Mouse (Mus musculus) layer of hippocampus, adult 2 months (tissue): ENCODE data around the gene Larp4. TPM values are rescaled to one million over a fixed set of nuclear protein-coding genes. Genes with fewer than 3 reads are reported as not detected.

Experiments used
- DNase-seq, 2 experiments: peaks; one replicate each; pipeline ENCODE4 v3.0.0; 2022; ENCODE audit warnings: low spot score in 2 of 2
- H3K27ac ChIP-seq: fragments of 200-600 bp; 2 replicates; pipeline ENCODE4 v1.8.1; 2022
- H3K4me3 ChIP-seq: fragments of 200-600 bp; 2 replicates; pipeline ENCODE4 v1.8.1; 2022; ENCODE audit warnings: mild to moderate bottlenecking
- CTCF ChIP-seq: fragments of 200-600 bp; conservative IDR thresholded peaks from 2 replicates; pipeline ENCODE4 v1.8.1; 2022; ENCODE audit warnings: antibody characterized with exemption, mild to moderate bottlenecking, moderate library complexity
- total RNA-seq, 2 experiments: library from RNA; stranded (reverse); gene quantifications; 2 replicates each; pipeline ENCODE4 v1.2.3; 2021

Gene Larp4
- total RNA-seq, 2 experiments from 2014 or later = 42.5 to 50.1 TPM

DNA sequence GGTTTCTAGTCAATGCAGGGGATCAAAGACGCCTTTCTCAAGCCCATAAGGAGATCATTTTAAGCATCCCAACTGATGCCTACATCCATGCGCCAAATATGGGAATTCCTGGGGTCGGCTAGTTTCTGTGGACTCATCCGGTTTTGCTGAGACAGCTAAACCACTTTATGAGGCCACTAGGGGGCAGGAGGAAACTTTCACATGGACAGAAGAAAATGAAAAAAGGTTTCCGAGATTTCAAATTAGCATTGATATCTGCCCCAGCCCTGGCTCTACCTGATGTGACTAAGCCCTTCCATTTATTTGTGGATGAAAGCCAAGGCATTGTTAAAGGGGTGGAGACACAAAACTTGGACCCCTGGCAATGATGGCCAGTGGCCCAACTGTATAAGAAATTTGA, 53.1 kb downstream of the Larp4 start:
- peak; percentile 89 for TF ChIP-seq CTCF
- H3K27ac ChIP-seq = no peak overlapping the region
- peak; percentile 28 to 51 for DNase-seq
- H3K4me3 ChIP-seq = no peak overlapping the region

DNA sequence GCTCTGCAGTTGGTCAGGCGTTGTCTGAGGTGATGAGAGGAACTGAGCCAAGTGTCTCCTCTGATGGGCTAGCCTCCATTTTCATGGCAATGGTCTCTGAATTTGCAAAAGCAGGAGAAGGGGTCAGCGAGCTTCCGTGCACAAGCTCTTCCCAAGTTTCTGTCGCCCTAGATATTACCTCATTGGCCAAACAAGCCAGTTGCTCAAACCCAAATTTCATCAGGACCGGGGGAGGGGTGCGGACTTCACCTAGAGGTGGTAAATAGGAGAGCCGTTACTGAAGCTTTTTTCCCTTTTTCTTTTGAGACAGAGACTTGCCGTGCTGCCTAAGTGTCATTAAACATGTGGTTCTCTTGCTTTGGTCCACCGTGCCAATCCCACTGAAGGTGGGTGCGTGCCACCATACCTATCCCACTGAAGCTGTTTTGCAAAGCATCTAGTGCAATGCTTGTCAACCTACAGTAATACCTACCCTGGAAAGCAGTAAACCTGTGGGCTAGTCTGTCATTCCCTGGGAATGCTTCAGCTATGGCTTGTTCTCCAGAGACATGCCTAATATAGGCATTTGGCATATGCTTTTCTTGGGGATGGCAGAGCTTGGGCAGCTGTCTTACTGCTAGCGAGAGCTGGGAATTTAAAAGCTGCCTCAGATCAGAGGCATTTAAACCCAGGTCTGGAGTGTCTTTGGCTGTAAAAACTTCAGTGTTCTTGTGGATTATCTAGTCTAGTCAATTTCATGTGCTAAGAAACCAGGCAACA, 55.4 kb downstream of the Larp4 start:
- H3K27ac ChIP-seq = no peak overlapping the region
- TF ChIP-seq CTCF = no peak
- no peak overlapping the region for H3K4me3 ChIP-seq
- DNase-seq = no peak

DNA sequence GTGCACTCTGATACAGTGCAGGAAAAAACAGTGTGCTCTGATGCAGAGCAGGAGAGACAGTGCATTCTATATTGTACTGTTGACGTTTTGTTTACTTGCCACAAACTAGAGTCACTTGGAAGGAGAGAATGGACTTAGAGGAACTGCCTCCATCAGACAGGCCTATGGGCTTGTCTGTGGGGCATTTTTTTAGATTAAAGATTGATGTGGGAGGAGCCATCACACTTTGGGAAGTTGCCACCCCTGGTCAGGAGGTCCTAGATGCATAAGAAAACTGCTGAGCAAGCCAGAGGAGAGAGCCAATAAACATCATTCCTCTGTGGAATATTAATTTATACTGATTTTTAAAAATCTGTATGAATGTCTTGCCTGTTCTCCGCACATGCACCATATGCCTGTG, 58.3 kb downstream of the Larp4 start:
- no peak overlapping the region for H3K4me3 ChIP-seq
- H3K27ac ChIP-seq = no peak overlapping the region
- DNase-seq = no peak
- no peak for TF ChIP-seq CTCF

DNA sequence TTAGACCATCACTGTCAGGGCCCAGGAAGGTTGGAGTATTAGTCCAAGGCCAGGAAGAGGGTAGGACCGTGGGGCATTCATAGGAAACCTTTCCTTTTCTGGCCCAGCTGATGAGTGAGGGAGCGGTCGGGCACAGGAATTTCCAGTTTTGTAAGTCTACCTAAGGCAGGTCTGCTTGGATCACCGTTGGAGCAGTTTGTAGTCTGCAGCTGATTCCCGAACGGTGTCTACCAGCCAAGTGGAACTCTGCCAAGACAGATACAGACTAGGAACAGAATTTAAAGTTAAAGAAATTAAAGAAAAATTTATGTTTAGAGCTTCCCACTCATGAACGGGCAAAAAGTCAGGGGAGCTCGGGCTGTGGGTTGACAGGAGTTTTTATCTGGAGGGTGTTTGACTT, 59.6 kb downstream of the Larp4 start:
- no peak overlapping the region for H3K27ac ChIP-seq
- DNase-seq = no peak
- TF ChIP-seq CTCF = no peak
- no peak overlapping the region for H3K4me3 ChIP-seq

DNA sequence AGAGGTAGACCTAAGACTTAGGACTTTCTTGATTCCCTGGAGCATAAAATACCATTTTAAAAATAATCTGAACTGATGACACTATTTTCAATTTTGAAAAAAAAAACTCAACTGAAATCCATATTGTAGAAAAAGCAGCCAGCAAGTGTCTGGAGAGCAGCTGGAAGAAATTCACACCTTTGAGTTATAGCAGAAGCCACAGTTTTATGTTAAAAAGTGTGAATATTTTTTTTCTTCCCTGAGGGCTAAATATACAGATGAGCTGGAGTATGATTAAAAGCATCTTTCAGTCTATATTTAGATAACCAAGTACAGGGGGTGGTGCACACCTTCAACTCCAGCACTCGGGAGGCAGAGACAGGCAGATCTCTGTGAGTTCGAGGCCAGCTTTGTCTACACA, 60.0 kb downstream of the Larp4 start:
- no peak for DNase-seq
- H3K4me3 ChIP-seq = no peak overlapping the region
- no peak for TF ChIP-seq CTCF
- H3K27ac ChIP-seq = no peak overlapping the region

DNA sequence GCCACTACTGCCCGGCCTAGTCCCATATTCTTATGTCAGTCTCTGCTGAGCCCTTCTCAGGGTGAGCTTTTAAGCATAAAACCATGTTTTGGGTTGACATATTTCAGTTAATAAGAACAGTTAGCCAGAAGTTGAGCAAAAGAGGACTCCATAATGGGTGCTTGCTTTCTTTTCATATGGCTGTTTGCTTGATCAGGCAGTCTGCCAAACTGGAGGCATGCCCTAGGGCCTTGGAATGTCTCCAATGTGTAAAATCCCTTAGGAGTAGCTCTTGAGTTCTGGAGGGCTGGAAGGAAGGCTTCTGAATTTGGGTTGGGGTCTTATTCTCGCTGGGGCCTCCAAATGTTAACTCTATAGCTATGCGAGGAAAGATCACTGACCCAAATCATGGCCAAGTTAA, 62.7 kb downstream of the Larp4 start:
- TF ChIP-seq CTCF = no peak
- Histone ChIP-seq H3K27ac (no peak overlapping the region), H3K4me3 (no peak overlapping the region)
- no peak for DNase-seq

DNA sequence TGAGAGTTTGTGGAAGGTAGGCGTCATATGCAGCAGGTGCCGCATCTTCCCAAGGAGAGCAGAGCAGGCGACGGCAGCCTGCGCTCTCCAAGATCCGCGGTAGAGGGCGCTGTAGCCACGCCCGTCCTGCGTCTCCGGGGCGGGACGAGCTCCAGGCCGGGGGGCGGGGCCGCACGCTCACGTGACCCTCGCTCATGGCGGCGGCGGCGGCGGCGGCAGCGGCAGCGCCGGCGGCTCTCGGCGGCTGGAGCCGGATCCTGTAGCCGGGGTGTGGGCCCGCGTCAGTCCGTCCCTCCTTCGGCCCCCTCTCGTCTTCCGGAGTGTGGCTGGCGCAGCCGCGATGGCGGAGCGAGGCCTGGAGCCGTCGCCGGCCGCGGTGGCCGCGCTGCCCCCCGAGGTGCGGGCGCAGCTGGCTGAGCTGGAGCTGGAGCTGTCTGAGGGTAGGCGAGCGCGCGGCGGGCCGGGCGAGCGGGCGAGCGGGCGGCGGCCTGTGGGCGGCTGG, 68.7 kb downstream of the Larp4 start, which contains the start of gene Dip2b:
Gene Dip2b (plus strand): TSS at position 195 of the 502 bp plus-strand sequence.
- peak; percentile 90 to 98 for DNase-seq
- H3K4me3 ChIP-seq = peak within 1 kb of the TSS; percentile 95
- peak within 1 kb of the TSS; percentile 98 for H3K27ac ChIP-seq
- TF ChIP-seq CTCF = peak; percentile 97

DNA sequence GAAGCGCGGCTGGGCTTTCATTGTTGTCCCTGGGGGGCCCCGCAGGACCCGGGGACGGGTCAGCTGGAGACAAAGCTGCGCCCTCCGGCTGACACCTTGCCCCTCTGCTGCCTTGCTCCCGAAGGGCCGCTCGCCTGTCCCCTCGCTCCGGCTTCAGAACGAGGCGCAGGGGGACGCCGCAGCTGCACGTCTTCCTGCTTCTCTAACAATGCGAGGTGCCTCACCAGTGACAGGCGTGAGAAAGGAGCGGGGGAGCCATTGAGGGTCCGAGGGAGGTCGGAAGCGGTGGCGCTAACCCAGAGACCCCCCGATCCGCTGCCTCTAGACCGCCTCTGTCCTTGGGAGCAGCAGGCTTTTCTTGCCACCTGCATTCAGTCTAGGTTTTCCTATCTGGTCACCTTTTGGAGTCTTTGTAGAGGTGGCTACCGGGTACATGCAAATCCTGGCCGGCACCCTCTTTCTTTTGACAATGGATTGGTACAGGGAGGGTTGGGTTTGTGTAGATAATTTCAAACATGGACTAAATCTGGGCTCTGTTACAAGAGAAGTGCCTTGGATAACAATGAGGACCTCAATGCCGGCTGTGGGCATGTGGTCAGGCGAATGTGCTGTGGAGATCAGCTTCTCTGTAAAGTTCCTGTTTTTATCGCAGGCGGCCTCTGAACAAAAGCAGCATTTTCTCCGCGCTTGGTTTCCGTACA, 69.3 kb downstream of the Larp4 start:
- peak overlapping the region; percentile 95 for H3K4me3 ChIP-seq
- peak in 1 of 2 experiments; percentile 42 for DNase-seq
- peak overlapping the region; percentile 98 for H3K27ac ChIP-seq
- TF ChIP-seq CTCF = no peak

DNA sequence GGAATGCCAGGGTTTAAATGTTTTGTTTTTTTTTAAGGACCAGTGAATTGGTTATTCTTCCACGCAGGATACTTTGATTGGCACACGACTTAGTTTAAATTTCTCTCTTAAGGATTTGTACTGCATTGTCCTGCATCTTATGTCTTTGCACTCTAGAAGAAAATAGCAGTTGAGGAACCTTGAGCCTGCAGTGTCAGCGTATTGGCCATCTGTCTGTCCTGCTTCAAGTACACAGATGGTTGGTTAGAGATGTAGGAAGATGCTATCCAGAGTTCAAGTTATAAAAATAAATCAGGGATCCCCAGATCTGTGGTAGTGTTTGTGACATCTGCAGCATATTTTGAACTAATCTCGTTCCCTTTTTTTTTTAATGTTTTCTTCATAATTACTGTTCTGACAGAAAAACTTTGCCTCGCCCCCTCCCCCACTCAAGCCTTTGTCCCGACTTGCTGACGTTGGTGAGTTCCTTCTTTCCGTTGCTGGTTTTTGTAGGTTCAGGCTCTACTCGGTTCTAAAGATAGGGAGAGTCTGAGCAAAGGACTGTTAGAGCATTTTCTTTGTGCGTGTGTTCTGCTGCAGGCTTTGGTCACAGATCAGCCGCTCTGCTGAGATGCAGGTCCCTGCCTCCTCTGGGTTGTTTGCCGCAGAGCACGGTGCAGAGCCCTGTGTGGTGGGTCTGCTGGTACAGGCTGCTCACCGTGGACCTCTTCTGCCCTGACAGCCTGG, 70.8 kb downstream of the Larp4 start:
- TF ChIP-seq CTCF = no peak
- Histone ChIP-seq H3K4me3 (peak overlapping the region; percentile 95), H3K27ac (peak overlapping the region; percentile 98)
- no peak for DNase-seq

DNA sequence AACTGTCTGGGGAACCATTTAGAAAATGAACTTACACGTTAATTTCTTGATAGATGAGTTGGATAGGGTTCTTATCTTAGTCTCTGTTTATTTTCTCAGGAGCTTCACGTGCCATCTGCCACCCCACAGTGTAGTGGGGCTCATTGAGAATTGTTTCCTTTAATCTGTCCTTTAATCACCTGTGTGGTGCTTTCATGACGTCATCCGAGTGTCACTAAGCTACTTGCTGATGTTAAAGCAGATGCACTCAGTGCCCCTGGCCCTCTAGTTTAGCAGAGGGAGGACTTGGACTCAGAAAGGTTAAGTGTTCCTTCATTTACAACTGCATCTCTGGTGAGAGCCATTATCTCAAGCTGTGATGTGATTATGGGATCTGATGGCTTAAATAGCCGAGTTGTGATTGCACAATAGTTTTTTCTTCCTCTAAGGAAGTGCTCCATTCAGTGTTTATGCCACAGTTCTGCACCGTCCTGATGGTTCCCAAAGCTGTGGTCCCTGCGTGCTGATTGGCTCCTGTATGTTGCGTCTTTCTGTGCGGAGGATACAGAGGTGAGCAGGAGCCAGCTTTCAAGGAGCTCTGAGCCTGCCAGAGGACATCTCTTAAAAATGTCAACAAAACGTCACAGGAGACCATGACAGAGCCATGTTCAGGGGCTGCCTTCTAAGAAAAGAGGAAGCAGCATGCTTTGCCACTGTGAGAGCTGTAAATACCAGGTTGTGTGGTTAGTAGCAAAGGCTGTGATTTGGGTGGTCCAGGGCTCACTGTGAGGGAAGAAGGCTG, 71.6 kb downstream of the Larp4 start:
- H3K4me3 ChIP-seq = peak overlapping the region; percentile 95
- no peak for TF ChIP-seq CTCF
- no peak for DNase-seq
- H3K27ac ChIP-seq = peak overlapping the region; percentile 98

DNA sequence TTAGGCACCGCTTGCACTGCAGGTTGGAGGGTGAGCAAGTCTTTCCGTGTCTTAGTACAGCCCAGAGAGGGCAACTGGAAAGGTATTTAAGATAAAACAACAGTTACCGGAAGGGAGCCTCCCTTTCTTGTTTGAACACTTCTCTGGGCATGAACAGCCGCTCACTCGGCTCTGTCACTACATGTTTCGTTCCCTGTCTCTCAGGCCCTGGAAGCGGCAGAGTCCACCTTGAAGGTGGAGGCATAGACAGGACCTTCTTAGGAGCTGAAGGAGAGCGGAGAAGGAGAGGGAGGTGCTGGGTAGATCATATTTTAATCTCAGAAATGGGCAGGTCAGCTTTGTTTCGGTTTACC, 72.2 kb downstream of the Larp4 start:
- no peak for DNase-seq
- no peak overlapping the region for H3K4me3 ChIP-seq
- H3K27ac ChIP-seq = peak overlapping the region; percentile 98; the same call in 1 of the 2 replicates
- no peak for TF ChIP-seq CTCF

DNA sequence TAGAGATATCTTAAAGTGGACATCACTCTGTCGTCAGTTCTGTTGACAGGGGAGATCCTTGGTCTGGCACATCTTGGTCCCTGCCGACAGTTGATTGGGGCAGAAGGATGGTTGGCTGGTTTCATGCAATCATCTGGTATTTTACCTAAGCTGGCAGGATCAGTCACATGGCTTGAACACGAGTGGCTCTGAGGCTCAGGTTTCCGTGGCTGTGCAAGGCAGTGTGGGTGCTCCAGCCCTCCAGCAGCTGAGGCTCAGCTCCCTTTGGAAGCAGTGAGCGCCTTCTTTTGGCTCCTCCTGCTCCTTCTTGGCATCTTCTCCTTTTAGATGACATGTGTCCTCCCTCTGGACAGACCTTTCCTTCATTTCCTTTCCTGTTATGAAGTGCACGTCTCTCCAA, 75.7 kb downstream of the Larp4 start:
- H3K4me3 ChIP-seq = no peak overlapping the region
- no peak for DNase-seq
- no peak for TF ChIP-seq CTCF
- H3K27ac ChIP-seq = no peak overlapping the region; the same call in 1 of the 2 replicates
